Mouse (Mus musculus): ENCODE measurements around the gene Antxr1. TPM values are rescaled to one million over a fixed set of nuclear protein-coding genes. Genes with fewer than 3 reads are reported as not detected.

The Antxr1 gene
- polyA plus RNA-seq, 1 experiment = not detected

- Histone ChIP-seq H3K4me3 (replicated peaks) (no peak overlapping the region), H3K27me3 (ENCODE audit: control insufficient read depth) (peaks cover 39% of the 10 kb centered on the region)
Measured at GRCm38 (mm10) chr6:87334361-87335090, 1.1 kb downstream of the Antxr1 start.

GRCm38 (mm10) chr6:87332380-87332779, 3.2 kb downstream of the Antxr1 start:
- no peak overlapping the region for H3K4me3 ChIP-seq (replicated peaks)
- H3K36me3 ChIP-seq (ENCODE audit: control insufficient read depth) = no peaks in the 10 kb centered on the region
- no peaks in the 10 kb centered on the region for H3K9me3 ChIP-seq (ENCODE audit: control insufficient read depth, low read length)
- peaks cover 36% of the 10 kb centered on the region for H3K27me3 ChIP-seq (ENCODE audit: control insufficient read depth)
- H3K4me1 ChIP-seq (ENCODE audit: control insufficient read depth) = peaks cover 2% of the 10 kb centered on the region; the same call in 1 of the 2 replicates
- no peak for TF ChIP-seq TAL1 (IDR thresholded peaks at IDR 0.05; ENCODE audit: low read length)
- no peak for TF ChIP-seq GATA1 (IDR thresholded peaks at IDR 0.05; ENCODE audit: low read length)

More at GRCm38 (mm10) chr6:87334361-87335090, 1.1 kb downstream of the Antxr1 start:
- H3K9me3 ChIP-seq (ENCODE audit: control insufficient read depth, low read length) = no peaks in the 10 kb centered on the region
- H3K36me3 ChIP-seq (ENCODE audit: control insufficient read depth) = no peaks in the 10 kb centered on the region
- H3K4me1 ChIP-seq (ENCODE audit: control insufficient read depth) = peaks cover 2% of the 10 kb centered on the region; the same call in 1 of the 2 replicates
- TF ChIP-seq GATA1 (IDR thresholded peaks at IDR 0.05; ENCODE audit: low read length) (no peak), TAL1 (IDR thresholded peaks at IDR 0.05; ENCODE audit: low read length) (no peak)

- no peaks in the 10 kb centered on the region for H3K27me3 ChIP-seq (ENCODE audit: control insufficient read depth)
- H3K9me3 ChIP-seq (ENCODE audit: control insufficient read depth, low read length) = no peaks in the 10 kb centered on the region
- H3K36me3 ChIP-seq (ENCODE audit: control insufficient read depth) = no peaks in the 10 kb centered on the region
- TF ChIP-seq GATA1 (IDR thresholded peaks at IDR 0.05; ENCODE audit: low read length) = no peak
- no peak for TF ChIP-seq TAL1 (IDR thresholded peaks at IDR 0.05; ENCODE audit: low read length)
- H3K4me3 ChIP-seq (replicated peaks) = no peak overlapping the region
- H3K4me1 ChIP-seq (ENCODE audit: control insufficient read depth) = no peaks in the 10 kb centered on the region
Measured at GRCm38 (mm10) chr6:87328265-87329173, 7.1 kb downstream of the Antxr1 start.

GRCm38 (mm10) chr6:87326932-87327331, 8.7 kb downstream of the Antxr1 start:
- Histone ChIP-seq H3K9me3 (ENCODE audit: control insufficient read depth, low read length) (no peaks in the 10 kb centered on the region), H3K36me3 (ENCODE audit: control insufficient read depth) (no peaks in the 10 kb centered on the region), H3K4me3 (replicated peaks) (no peak overlapping the region), H3K4me1 (ENCODE audit: control insufficient read depth) (no peaks in the 10 kb centered on the region), H3K27me3 (ENCODE audit: control insufficient read depth) (no peaks in the 10 kb centered on the region)
- TF ChIP-seq GATA1 (IDR thresholded peaks at IDR 0.05; ENCODE audit: low read length) = no peak
- TF ChIP-seq TAL1 (IDR thresholded peaks at IDR 0.05; ENCODE audit: low read length) = no peak

GRCm38 (mm10) chr6:87323381-87323780, 12.2 kb downstream of the Antxr1 start:
- Histone ChIP-seq H3K27me3 (ENCODE audit: control insufficient read depth) (no peaks in the 10 kb centered on the region), H3K4me3 (replicated peaks) (no peak overlapping the region), H3K36me3 (ENCODE audit: control insufficient read depth) (no peaks in the 10 kb centered on the region), H3K4me1 (ENCODE audit: control insufficient read depth) (no peaks in the 10 kb centered on the region), H3K9me3 (ENCODE audit: control insufficient read depth, low read length) (no peaks in the 10 kb centered on the region)
- TF ChIP-seq TAL1 (IDR thresholded peaks at IDR 0.05; ENCODE audit: low read length) (no peak), GATA1 (IDR thresholded peaks at IDR 0.05; ENCODE audit: low read length) (no peak)

- Histone ChIP-seq H3K4me1 (ENCODE audit: control insufficient read depth) (no peaks in the 10 kb centered on the region), H3K9me3 (ENCODE audit: control insufficient read depth, low read length) (no peaks in the 10 kb centered on the region), H3K27me3 (ENCODE audit: control insufficient read depth) (no peaks in the 10 kb centered on the region), H3K4me3 (replicated peaks) (no peak overlapping the region), H3K36me3 (ENCODE audit: control insufficient read depth) (no peaks in the 10 kb centered on the region)
- TF ChIP-seq TAL1 (IDR thresholded peaks at IDR 0.05; ENCODE audit: low read length) (no peak), GATA1 (IDR thresholded peaks at IDR 0.05; ENCODE audit: low read length) (no peak)
Measured at GRCm38 (mm10) chr6:87318651-87319050, 17.0 kb downstream of the Antxr1 start.

- no peaks in the 10 kb centered on the region for H3K36me3 ChIP-seq (ENCODE audit: control insufficient read depth)
- no peaks in the 10 kb centered on the region for H3K4me1 ChIP-seq (ENCODE audit: control insufficient read depth)
- no peaks in the 10 kb centered on the region for H3K27me3 ChIP-seq (ENCODE audit: control insufficient read depth)
- H3K9me3 ChIP-seq (ENCODE audit: control insufficient read depth, low read length) = no peaks in the 10 kb centered on the region
- TF ChIP-seq GATA1 (IDR thresholded peaks at IDR 0.05; ENCODE audit: low read length) (no peak), TAL1 (IDR thresholded peaks at IDR 0.05; ENCODE audit: low read length) (no peak)
- no peak overlapping the region for H3K4me3 ChIP-seq (replicated peaks)
Measured at GRCm38 (mm10) chr6:87316966-87317365, 18.7 kb downstream of the Antxr1 start.

- Histone ChIP-seq H3K4me1 (ENCODE audit: control insufficient read depth) (no peaks in the 10 kb centered on the region), H3K36me3 (ENCODE audit: control insufficient read depth) (no peaks in the 10 kb centered on the region), H3K4me3 (replicated peaks) (no peak overlapping the region), H3K9me3 (ENCODE audit: control insufficient read depth, low read length) (no peaks in the 10 kb centered on the region), H3K27me3 (ENCODE audit: control insufficient read depth) (no peaks in the 10 kb centered on the region; the same call in 1 of the 2 replicates)
- no peak for TF ChIP-seq GATA1 (IDR thresholded peaks at IDR 0.05; ENCODE audit: low read length)
- TF ChIP-seq TAL1 (IDR thresholded peaks at IDR 0.05; ENCODE audit: low read length) = no peak
Measured at GRCm38 (mm10) chr6:87312761-87313160, 22.9 kb downstream of the Antxr1 start.

- H3K4me1 ChIP-seq (ENCODE audit: control insufficient read depth) = no peaks in the 10 kb centered on the region
- no peaks in the 10 kb centered on the region for H3K36me3 ChIP-seq (ENCODE audit: control insufficient read depth)
- H3K27me3 ChIP-seq (ENCODE audit: control insufficient read depth) = no peaks in the 10 kb centered on the region
- H3K4me3 ChIP-seq (replicated peaks) = no peak overlapping the region
- no peak for TF ChIP-seq TAL1 (IDR thresholded peaks at IDR 0.05; ENCODE audit: low read length)
- TF ChIP-seq GATA1 (IDR thresholded peaks at IDR 0.05; ENCODE audit: low read length) = no peak
- H3K9me3 ChIP-seq (ENCODE audit: control insufficient read depth, low read length) = no peaks in the 10 kb centered on the region
Measured at GRCm38 (mm10) chr6:87304486-87304885, 31.1 kb downstream of the Antxr1 start.
